Mouse (Mus musculus) liver, adult 2 months (tissue): Measurements from ENCODE around the gene Pigt. TPM values are rescaled to one million over a fixed set of nuclear protein-coding genes. Genes with fewer than 3 reads are reported as not detected.

Experiments used
- DNase-seq: peaks from one replicate; pipeline ENCODE4 v3.0.0-alpha.2; 2011; ENCODE audit warnings: low read depth, low spot score; ENCODE audit errors: extremely low read depth
- H3K27ac ChIP-seq: fragments of 200-500 bp; replicated peaks from 2 replicates; pipeline ENCODE4 v1.5.1; 2012; ENCODE audit warnings: low read depth, mild to moderate bottlenecking, control low read depth, inconsistent platforms, low read length; ENCODE audit not compliant: insufficient read depth
- H3K27me3 ChIP-seq: fragments of 200-500 bp; 2 replicates; pipeline ENCODE4 v1.6.1; 2012; ENCODE audit warnings: mild to moderate bottlenecking, moderate library complexity, low read length, inconsistent platforms; ENCODE audit not compliant: control insufficient read depth, insufficient read depth
- H3K36me3 ChIP-seq: fragments of 200-500 bp; 2 replicates; pipeline ENCODE4 v1.6.1; 2012; ENCODE audit warnings: low read length, inconsistent platforms; ENCODE audit not compliant: control insufficient read depth, insufficient read depth
- H3K4me1 ChIP-seq: fragments of 200-500 bp; 2 replicates; pipeline ENCODE4 v1.6.1; 2011; ENCODE audit warnings: low read length; ENCODE audit not compliant: control insufficient read depth, insufficient read depth
- H3K4me3 ChIP-seq: fragments of 200-500 bp; 2 replicates; pipeline ENCODE4 v1.5.1; 2011; ENCODE audit warnings: low read depth, mild to moderate bottlenecking, control low read depth, low read length, moderate library complexity; ENCODE audit not compliant: insufficient read depth
- H3K79me2 ChIP-seq: fragments of 200-500 bp; 2 replicates; pipeline ENCODE4 v1.6.1; 2012; ENCODE audit warnings: inconsistent platforms, mild to moderate bottlenecking, low read length, moderate library complexity; ENCODE audit not compliant: control insufficient read depth, insufficient read depth
- H3K9ac ChIP-seq: fragments of 200-500 bp; 2 replicates; pipeline ENCODE4 v1.6.1; 2012; ENCODE audit warnings: low read depth, mild to moderate bottlenecking, control low read depth, inconsistent platforms, low read length
- CTCF ChIP-seq: fragments of 200-500 bp; IDR thresholded peaks from 2 replicates; pipeline ENCODE4 v1.5.1; 2011; ENCODE audit warnings: low read depth, low read length, control low read depth
- POLR2A ChIP-seq: fragments of 200-500 bp; IDR thresholded peaks from 2 replicates; pipeline ENCODE4 v1.6.1; 2011; ENCODE audit warnings: low read length, control low read depth; ENCODE audit not compliant: insufficient read depth; ENCODE audit errors: extremely low read depth
- WGBS: fragments of 180-500 bp; shearing (Covaris S2); methylation state at CpG from one replicate; pipeline ENCODE4 v1.1.7; 2018; 5-methylcytosine and 5-hydroxymethylcytosine counted together
- polyA plus RNA-seq: library from polyadenylated mRNA; depleted of rRNA; stranded (reverse); fragments of >200 nt; gene quantifications from 2 replicates; pipeline ENCODE4 v1.2.3, GENCODE M21; 2012
- total RNA-seq: library from RNA; depleted of rRNA; stranded (reverse); fragments of >200 nt; gene quantifications from 2 replicates; pipeline ENCODE4 v1.2.3, GENCODE M21; 2014

Gene Pigt
- total and polyA plus RNA-seq, 2 experiments = 7.5 to 63.7 TPM

- no peak overlapping the region for H3K4me3 ChIP-seq
- H3K79me2 ChIP-seq = no peaks in the 10 kb centered on the region
- no peak overlapping the region for H3K9ac ChIP-seq
- H3K36me3 ChIP-seq = no peaks in the 10 kb centered on the region
- no peaks in the 10 kb centered on the region for H3K27me3 ChIP-seq
- H3K4me1 ChIP-seq = no peaks in the 10 kb centered on the region
- no peak overlapping the region for H3K27ac ChIP-seq
- 75% methylated on average over 11 of the region's 11 CpGs for WGBS
- DNase-seq = no peak
- TF ChIP-seq POLR2A = no peak
- no peak for TF ChIP-seq CTCF
Observed at GRCm38 (mm10) chr2:164518266-164519170, 21.2 kb downstream of the Pigt start.

GRCm38 (mm10) chr2:164519171-164519526, 21.8 kb downstream of the Pigt start:
- Histone ChIP-seq H3K27ac (no peak overlapping the region), H3K4me3 (no peak overlapping the region), H3K27me3 (no peaks in the 10 kb centered on the region), H3K79me2 (no peaks in the 10 kb centered on the region), H3K4me1 (no peaks in the 10 kb centered on the region), H3K9ac (no peak overlapping the region), H3K36me3 (no peaks in the 10 kb centered on the region)
- TF ChIP-seq POLR2A = no peak
- no peak for TF ChIP-seq CTCF
- 83% methylated on average over 6 of the region's 6 CpGs for WGBS
- DNase-seq = no peak

- WGBS = 3% methylated on average over 3 of the region's 3 CpGs
- no peak for TF ChIP-seq POLR2A
- peak; percentile 94 for TF ChIP-seq CTCF
- Histone ChIP-seq H3K79me2 (no peaks in the 10 kb centered on the region), H3K27me3 (no peaks in the 10 kb centered on the region), H3K4me1 (no peaks in the 10 kb centered on the region), H3K27ac (no peak overlapping the region), H3K36me3 (no peaks in the 10 kb centered on the region), H3K9ac (no peak overlapping the region), H3K4me3 (no peak overlapping the region)
- peak; percentile 67 for DNase-seq
Observed at GRCm38 (mm10) chr2:164520782-164521181, 23.5 kb downstream of the Pigt start.

DNA sequence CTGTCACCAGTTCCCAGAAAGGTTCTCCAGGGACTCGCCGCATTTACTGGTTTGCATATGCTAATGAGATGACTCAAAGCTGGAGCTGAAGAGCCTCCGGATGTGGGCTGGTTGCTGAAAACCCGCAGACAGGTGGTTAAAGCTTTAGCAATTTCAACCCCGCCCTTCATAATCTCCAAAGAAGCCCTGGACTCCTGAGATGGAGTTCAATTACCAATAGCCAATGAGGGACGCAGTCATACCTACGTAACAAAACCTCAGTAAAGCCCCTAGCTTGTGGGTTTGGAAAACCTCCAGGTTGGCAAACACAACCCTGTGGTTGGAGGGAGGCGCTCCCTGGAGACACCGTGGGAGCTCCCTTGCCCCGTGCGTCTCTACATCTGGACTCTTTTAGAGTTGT, 24.5 kb downstream of the Pigt start:
- Histone ChIP-seq H3K36me3 (no peaks in the 10 kb centered on the region), H3K9ac (no peak overlapping the region), H3K4me3 (no peak overlapping the region), H3K27me3 (no peaks in the 10 kb centered on the region), H3K4me1 (no peaks in the 10 kb centered on the region), H3K27ac (no peak overlapping the region), H3K79me2 (no peaks in the 10 kb centered on the region)
- no peak for DNase-seq
- 10% methylated on average over 11 of the region's 11 CpGs for WGBS
- TF ChIP-seq POLR2A (no peak), CTCF (no peak)

- Histone ChIP-seq H3K4me3 (no peak overlapping the region), H3K27me3 (no peaks in the 10 kb centered on the region), H3K9ac (no peak overlapping the region), H3K36me3 (no peaks in the 10 kb centered on the region), H3K27ac (no peak overlapping the region), H3K79me2 (no peaks in the 10 kb centered on the region), H3K4me1 (no peaks in the 10 kb centered on the region)
- no peak for DNase-seq
- WGBS = 42% methylated on average over 8 of the region's 8 CpGs
- no peak for TF ChIP-seq CTCF
- no peak for TF ChIP-seq POLR2A
Observed at GRCm38 (mm10) chr2:164522280-164522679, 25.0 kb downstream of the Pigt start.

- Histone ChIP-seq H3K4me3 (peak overlapping the region; percentile 32), H3K36me3 (no peaks in the 10 kb centered on the region), H3K9ac (peak overlapping the region; percentile 49; the same call in 1 of the 2 replicates), H3K27me3 (no peaks in the 10 kb centered on the region), H3K4me1 (no peaks in the 10 kb centered on the region), H3K27ac (peak overlapping the region; percentile 49), H3K79me2 (no peaks in the 10 kb centered on the region)
- WGBS = 61% methylated on average over 10 of the region's 10 CpGs
- DNase-seq = peak; percentile 50
- no peak for TF ChIP-seq POLR2A
- TF ChIP-seq CTCF = no peak
Observed at GRCm38 (mm10) chr2:164523301-164523773, 26.0 kb downstream of the Pigt start.
